Mouse (Mus musculus) adrenal gland, adult 10 weeks (tissue): ENCODE data around the gene Hsp90ab1. TPM values are rescaled to one million over a fixed set of nuclear protein-coding genes. Genes with fewer than 3 reads are reported as not detected.

Experiments used
- polyA plus RNA-seq: library from polyadenylated mRNA; stranded (reverse); fragments of 350-450 nt; fragmentation: Illumina TruSeq; extraction: RNeasy Lipid Tissue Mini Kit (QIAGEN cat#74804); gene quantifications from one replicate; pipeline ENCODE4 v1.2.3, GENCODE M21; 2014; ENCODE audit warnings: low read depth, low replicate concordance

The Hsp90ab1 gene
- 2,931 TPM for polyA plus RNA-seq

GRCm38 (mm10) chr17:45573087-45573779 lies at the start of gene Hsp90ab1:
Gene Hsp90ab1 (minus strand): TSS chr17:45573271.

GRCm38 (mm10) chr17:45601877-45602304 lies 28.8 kb upstream of the Hsp90ab1 start, which contains the start of gene Mymx:
Gene Mymx (minus strand): TSS chr17:45602102.

GRCm38 (mm10) chr17:45599446-45600242 lies 26.6 kb upstream of the Hsp90ab1 start, which contains the start of gene Slc29a1:
Gene Slc29a1 (minus strand): TSS chr17:45599606.

GRCm38 (mm10) chr17:45563655-45564530 lies 9.2 kb downstream of the Hsp90ab1 start, which contains the start of gene Slc35b2:
Gene Slc35b2 (plus strand): TSS chr17:45563874.

DNA sequence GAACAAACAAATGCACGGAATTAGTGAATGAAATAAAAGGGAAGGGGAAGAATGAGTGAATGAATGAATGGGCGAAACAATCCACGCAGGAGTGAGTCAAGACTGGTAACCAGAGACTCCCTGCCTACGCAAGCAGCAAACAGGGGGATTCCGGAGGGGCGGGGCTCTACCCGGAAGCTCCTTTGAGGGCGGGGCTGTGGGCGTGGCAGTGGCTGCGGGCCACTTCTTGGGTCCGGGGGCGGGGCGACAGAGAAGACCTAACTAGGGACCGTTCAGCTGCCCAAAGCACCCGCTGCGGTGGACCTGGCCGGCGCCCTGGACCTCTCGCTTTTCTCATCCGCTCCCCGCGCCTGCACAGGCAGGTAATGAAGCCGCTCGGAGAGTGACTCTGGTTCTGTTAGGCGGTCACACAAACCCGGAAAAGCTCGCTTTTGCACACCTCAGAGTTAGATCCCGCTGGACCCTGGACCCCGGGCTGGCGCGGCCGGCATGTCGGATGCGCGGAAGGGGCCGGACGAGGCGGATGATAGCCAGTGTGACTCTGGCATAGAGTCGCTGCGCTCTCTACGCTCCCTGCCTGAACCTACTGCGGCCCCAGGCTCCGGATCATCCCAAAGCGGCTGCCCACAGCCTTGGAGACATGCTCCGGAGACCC lies 17.5 kb downstream of the Hsp90ab1 start, which contains the start of gene Nfkbie:
Gene Nfkbie, plus strand, starts transcription at position 252 of the 655 bp plus-strand sequence.

GRCm38 (mm10) chr17:45549617-45550181 lies 23.4 kb downstream of the Hsp90ab1 start, which contains the start of gene Tmem151b:
Gene Tmem151b (minus strand): TSS chr17:45549677.

GRCm38 (mm10) chr17:45523263-45523662 lies 49.8 kb downstream of the Hsp90ab1 start, which contains the start of gene Tcte1:
Gene Tcte1 (plus strand): TSS chr17:45523434.

Other genes starting within 250 kb of the Hsp90ab1 start
- gene Cdc5l, start 139.5 kb downstream of the Hsp90ab1 start, polyA plus RNA-seq, result 58.0 TPM
- not detected for gene Spats1, start 97.9 kb downstream of the Hsp90ab1 start, polyA plus RNA-seq
- gene Aars2, start 66.4 kb downstream of the Hsp90ab1 start, polyA plus RNA-seq, result 0.17 TPM
- gene Tcte1, start 49.8 kb downstream of the Hsp90ab1 start, polyA plus RNA-seq, result not detected
- gene Tmem151b, start 23.6 kb downstream of the Hsp90ab1 start, polyA plus RNA-seq, result not detected
- 0.64 TPM for gene Nfkbie, start 17.6 kb downstream of the Hsp90ab1 start, polyA plus RNA-seq
- gene Slc35b2, start 9.4 kb downstream of the Hsp90ab1 start, polyA plus RNA-seq, result 3.1 TPM
- gene Slc29a1, start 26.3 kb upstream of the Hsp90ab1 start, polyA plus RNA-seq, result 20.3 TPM
- gene Mymx, start 28.8 kb upstream of the Hsp90ab1 start, polyA plus RNA-seq, result not detected
- gene Capn11, start 86.1 kb upstream of the Hsp90ab1 start, polyA plus RNA-seq, result 0.29 TPM
- gene Mrpl14, start 113.1 kb upstream of the Hsp90ab1 start, polyA plus RNA-seq, result 1.6 TPM
- 6.7 TPM for gene Tmem63b, start 113.6 kb upstream of the Hsp90ab1 start, polyA plus RNA-seq
- gene 1600014C23Rik, start 160.6 kb upstream of the Hsp90ab1 start, polyA plus RNA-seq, result not detected